Mouse (Mus musculus): Measurements from ENCODE around the gene Sirt2.

GRCm38 (mm10) chr7:28785161-28785560 lies 18.6 kb downstream of the Sirt2 start:
- TF ChIP-seq CTCF (IDR thresholded peaks at IDR 0.05; ENCODE audit: extremely low read depth, insufficient read length, insufficient replicate concordance, low read depth, low read length) (no peak), POLR2A (IDR thresholded peaks at IDR 0.05; ENCODE audit: low read depth, low read length) (no peak)
